Mouse (Mus musculus): ENCODE results near the gene Fmo4.
"Not testable (repeated sequence)": the region's sequence is repeated elsewhere in the genome, so short reads cannot be mapped to it uniquely, and the experiment has no call there.

Gene Fmo4

DNA sequence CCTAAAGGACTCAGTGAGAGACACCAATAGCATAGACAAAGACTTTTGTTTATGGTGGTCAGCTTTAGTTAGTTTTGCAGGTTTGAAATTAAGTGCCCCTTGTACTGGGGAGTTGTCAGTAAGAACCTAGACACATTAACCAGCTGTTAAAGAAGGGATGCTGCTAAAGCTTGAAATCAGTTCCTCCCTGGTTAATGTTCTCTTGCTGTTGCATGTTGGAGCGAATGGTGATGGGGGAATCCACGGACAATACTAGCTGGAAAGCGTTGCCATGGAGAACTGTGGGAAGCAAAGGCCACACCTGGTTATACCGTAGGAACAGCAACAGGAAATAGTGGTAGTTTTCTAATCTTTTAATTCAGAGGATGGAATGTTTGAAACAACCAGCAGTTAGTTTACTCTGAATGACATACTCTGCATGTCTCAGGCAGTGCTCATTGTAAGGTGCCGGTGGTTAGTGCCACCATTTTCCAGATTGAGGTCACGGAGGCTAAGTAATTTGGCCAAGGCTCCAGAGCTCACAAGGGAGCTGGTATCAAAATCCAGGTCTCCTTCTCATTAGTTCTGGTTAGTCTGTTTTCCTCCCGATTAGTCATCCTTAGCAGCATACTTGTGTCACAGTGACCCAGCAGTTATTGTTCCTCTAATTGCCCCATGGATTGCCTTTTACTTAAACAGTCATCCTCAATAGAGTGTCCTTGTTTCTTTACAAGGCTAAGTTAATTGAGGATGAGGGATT, 21.3 kb downstream of the Fmo4 start:
- no peak for DNase-seq (ENCODE audit: low spot score in 2 of 2)

DNA sequence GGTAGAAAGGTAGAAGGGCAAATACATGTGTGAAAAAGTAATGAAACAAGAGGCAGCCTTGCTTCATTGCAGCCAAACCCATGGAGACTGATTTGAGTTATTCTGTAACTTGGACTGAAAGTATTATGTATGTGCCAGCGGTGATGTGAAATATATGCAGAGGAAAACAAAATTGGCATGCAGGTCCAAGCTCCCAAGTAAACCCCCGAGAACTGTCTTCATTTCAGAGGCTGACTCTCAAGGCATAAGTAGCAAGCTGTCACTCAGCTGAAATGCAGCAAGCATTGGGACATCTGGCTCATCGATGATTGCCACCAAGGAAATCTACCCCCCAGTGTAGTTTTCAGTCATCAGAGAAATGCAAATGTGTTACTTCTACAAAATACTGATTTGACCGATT, 28.6 kb downstream of the Fmo4 start:
- no peak for DNase-seq (ENCODE audit: low spot score in 2 of 2)

DNA sequence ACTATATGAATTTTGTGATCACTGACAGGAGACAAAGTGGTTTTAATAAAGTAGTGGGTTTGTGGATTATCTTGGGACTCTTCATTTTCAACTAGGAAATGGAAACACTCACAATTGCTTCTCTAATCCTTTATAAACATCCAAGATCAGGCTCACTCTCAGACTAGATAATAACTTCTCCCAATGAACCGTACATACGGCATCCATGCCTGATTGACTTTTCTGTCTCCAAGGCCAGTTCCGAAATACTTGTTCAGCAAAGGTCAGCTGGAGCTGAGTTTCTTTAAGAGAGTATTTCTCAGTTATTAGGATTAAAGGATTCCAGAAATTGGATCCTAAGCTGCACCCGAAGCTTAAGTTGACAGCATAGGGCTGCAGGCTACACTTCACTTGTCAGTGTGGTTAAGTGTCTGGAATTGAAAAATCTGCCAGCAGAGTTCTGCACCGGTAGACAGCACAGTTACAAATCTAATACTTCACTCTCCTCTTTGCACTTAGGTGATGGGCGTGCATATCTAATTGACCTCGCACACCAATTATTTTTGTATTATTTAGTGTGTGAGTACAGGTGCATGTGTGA, 30.0 kb downstream of the Fmo4 start:
- no peak for DNase-seq (ENCODE audit: low spot score in 2 of 2)

DNA sequence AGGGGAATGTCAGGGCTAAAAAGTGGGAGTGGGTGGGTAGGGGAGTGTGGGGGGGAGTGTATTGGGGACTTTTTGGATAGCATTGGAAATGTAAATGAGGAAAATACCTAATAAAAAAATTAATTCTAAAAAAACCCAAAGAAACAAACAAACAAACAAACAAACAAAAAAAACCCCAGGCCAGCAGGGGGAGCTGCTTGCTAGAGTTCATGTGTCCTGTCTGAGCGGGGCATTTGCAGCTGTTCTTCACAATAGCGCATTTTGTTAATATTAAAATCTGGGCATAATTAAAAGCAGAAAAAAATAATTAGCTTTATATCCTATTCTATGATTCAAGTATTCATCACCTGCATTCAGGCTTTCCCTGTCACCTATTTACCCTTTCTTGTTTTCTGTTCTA, 32.7 kb downstream of the Fmo4 start:
- not testable (repeated sequence) for DNase-seq (ENCODE audit: low spot score in 2 of 2)

DNA sequence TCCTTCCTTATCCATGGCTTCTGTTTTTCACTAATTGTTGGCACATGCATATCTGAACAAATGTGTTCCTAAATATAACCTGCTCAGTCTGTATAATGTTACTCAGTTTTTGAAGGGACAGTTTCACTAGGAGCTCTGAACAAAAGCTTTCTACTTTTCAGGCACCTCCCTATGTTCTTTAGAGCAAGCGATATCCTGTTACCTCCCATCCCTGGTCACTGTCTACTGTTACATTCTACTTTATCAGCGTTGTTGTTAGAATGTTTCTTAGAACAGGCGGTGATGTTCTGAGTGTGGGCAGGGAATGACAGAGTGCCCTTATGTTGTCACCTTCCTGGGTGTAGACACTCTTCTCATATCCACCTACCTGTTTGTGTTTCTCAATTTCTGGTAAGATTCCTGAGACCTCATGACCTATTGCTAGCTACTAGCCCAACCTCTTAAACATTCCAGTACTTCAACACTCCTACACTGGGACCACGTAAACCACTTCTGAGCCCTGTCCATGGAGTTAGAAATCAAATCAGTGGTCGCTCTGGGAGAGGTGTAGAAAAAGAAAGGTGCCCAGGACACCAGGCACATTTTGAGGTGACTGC, 35.7 kb downstream of the Fmo4 start:
- no peak for DNase-seq (ENCODE audit: low spot score in 2 of 2)

DNA sequence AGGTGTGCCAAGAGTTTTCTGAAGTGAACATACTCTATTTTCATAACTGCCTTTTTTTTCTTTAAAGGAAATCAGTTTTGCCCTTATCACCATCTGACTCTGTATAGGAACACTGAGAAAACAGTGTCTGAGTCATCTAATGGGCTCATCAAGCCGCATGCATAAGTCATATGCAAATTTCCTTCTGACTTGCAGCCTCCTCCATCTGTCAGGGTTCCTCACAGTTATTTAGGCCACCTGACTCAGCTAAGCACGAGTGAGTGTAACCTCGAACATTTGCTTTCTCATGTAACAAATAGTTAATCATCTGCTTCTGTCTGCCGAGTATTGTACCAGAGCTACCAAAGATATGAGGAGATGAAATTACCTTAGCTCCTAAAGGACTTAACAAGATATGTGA, 40.1 kb downstream of the Fmo4 start:
- no peak for DNase-seq (ENCODE audit: low spot score in 2 of 2)

DNA sequence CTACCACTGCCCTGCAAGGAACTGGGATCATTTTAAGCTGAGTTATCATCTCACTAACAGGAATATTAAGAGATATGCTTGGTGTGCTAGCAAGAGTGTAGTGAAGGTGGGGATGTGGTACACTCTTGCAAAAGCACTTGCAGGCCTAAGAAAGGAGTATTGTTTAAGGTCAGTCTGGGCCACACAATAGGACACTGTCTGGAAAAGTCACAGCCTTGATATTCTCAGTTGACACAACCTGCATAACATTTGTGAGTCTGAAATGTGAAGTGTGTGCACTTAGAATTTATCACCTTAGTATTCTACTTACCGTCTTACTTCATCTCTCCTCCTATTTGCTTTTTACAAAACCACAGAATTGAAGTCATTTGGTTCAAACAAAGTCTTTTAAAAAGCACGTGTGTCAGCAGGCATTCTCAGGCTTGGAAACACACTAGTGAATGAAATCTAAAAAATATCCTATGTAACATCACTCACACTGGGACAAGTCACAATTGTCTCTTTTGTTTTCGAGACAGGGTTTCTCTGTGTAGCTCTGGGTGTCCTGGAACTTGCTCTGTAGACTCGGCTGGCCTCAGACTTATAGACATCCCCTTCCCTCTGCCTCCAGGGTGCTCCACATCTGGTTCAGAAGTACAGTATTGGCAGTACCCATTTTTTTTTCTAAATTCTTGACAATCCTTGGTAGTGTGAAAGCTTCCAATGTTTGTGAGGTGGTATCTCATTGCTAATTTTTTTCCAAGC, 42.0 kb downstream of the Fmo4 start:
- DNase-seq (ENCODE audit: low spot score in 2 of 2) = no peak

DNA sequence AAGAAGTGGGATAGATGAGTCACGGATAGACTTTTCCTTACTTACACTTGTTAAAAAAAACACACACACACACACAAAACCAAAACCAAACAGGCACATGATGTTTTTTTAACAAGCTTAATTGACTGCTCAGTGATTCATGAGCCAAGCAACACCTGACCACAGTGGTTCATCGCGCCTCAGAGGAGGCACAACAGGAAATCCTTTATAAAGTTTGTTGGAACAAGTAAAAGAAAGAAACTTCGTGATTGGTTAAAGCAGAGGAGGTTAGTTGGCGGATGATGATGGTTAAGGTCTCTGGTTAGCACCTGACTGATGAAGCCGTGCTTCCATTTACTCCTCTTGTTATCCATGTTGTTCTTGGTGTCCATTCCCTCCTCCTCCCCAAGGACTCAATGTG, 61.8 kb downstream of the Fmo4 start:
- no peak for DNase-seq (ENCODE audit: low spot score in 2 of 2)

DNA sequence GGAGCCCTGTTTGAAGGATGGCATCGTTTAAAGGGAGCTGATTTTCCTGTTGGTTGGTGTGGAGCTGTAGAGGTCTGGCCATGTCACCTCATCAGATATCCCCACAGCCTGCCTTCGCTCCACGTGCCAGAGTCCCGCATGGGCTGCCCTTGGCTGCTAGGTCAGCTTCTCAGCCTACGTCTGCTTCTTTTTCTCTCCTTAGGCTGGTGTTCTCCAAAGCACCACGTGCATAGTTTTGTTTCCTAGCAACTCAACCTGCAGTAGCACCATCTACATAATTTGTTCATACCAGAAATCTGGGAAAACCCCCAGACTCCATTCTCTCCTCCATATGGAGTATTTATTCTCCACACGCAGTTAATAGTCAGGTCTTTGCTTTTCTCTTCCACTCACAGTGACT, 64.2 kb downstream of the Fmo4 start:
- DNase-seq (ENCODE audit: low spot score in 2 of 2) = no peak

DNA sequence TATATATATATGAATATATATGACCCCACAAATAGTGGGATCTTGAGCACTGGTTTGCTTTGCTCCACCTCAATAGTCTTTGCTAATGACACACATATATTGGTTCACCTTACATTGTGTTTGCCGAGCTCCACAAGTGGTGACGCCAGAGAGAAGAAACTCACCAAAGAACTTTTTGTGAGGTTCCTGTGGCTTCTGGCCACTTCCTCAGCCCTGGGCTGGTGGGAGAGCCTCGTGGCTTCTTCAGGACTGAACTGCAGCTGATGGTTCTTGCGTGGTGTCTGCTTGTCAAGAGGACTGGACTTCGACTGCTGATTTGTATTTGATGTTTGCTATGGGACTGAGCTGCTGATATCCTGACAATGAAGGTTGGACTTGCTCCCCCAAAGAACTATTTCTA, 65.0 kb downstream of the Fmo4 start:
- no peak for DNase-seq (ENCODE audit: low spot score in 2 of 2)
